Mouse (Mus musculus) cortical plate, adult 2 months (tissue): ENCODE measurements at regions not wholly inside any gene's neighbourhood (a gene's known extent, or its start where the extent isn't known, plus 50 kb on each side); places are given as distances from the start of the nearest gene placed in this dataset.

ENCODE experiments used
- CTCF ChIP-seq: fragments of 200-500 bp; IDR thresholded peaks from 2 replicates; pipeline ENCODE4 v1.5.1; 2011; ENCODE audit warnings: mild to moderate bottlenecking, control low read depth, low read length; ENCODE audit not compliant: insufficient read depth; ENCODE audit errors: extremely low read depth
- POLR2A ChIP-seq: fragments of 200-500 bp; IDR thresholded peaks from 2 replicates; pipeline ENCODE4 v1.6.1; 2011; ENCODE audit warnings: mild to moderate bottlenecking, low read length, control low read depth; ENCODE audit not compliant: insufficient read depth; ENCODE audit errors: extremely low read depth

GRCm38 (mm10) chr16:97679820-97680219, 68.8 kb upstream of the Tmprss2 start:
- no peak for TF ChIP-seq CTCF
- no peak for TF ChIP-seq POLR2A
